Mouse (Mus musculus) limb, embryonic 13.5 days (tissue): ENCODE results near the gene Dhrs7b. TPM values are rescaled to one million over a fixed set of nuclear protein-coding genes. Genes with fewer than 3 reads are reported as not detected.
A peak's percentile ranks its signal among the peaks of the same experiment; 100 is the strongest.
"Not testable (repeated sequence)": the region's sequence is repeated elsewhere in the genome, so short reads cannot be mapped to it uniquely, and the experiment has no call there.

Source experiments
- ATAC-seq: fragments of 200-750 bp; cut with Nextera tagmentation; 2 replicates; pipeline ENCODE4 v1.8.0; 2017; ENCODE audit warnings: low read depth, moderate number of reproducible peaks, moderate TSS enrichment; ENCODE audit not compliant: low FRiP score
- H3K27ac ChIP-seq: fragments of 300-500 bp; sonication (generic); 2 replicates; pipeline ENCODE4 v1.5.1; 2015; ENCODE audit warnings: inconsistent platforms, mild to moderate bottlenecking, moderate library complexity
- H3K27me3 ChIP-seq: fragments of 300-500 bp; sonication (generic); 2 replicates; pipeline ENCODE4 v1.6.1; 2015; ENCODE audit warnings: mild to moderate bottlenecking, inconsistent platforms
- H3K36me3 ChIP-seq: fragments of 300-500 bp; sonication (generic); 2 replicates; pipeline ENCODE4 v1.6.1; 2015; ENCODE audit warnings: inconsistent platforms, mild to moderate bottlenecking, moderate library complexity
- H3K4me1 ChIP-seq: fragments of 300-500 bp; sonication (generic); 2 replicates; pipeline ENCODE4 v1.6.1; 2015; ENCODE audit warnings: inconsistent platforms
- H3K4me2 ChIP-seq: fragments of 300-500 bp; sonication (generic); replicated peaks from 2 replicates; pipeline ENCODE4 v1.6.1; 2015; ENCODE audit warnings: inconsistent platforms, mild to moderate bottlenecking, moderate library complexity
- H3K4me3 ChIP-seq: fragments of 300-500 bp; sonication (generic); 2 replicates; pipeline ENCODE4 v1.5.1; 2015; ENCODE audit warnings: moderate library complexity, mild to moderate bottlenecking, inconsistent platforms
- H3K9ac ChIP-seq: fragments of 300-500 bp; sonication (generic); 2 replicates; pipeline ENCODE4 v1.6.1; 2015; ENCODE audit warnings: mild to moderate bottlenecking, inconsistent platforms
- H3K9me3 ChIP-seq: fragments of 300-500 bp; sonication (generic); 2 replicates; pipeline ENCODE4 v1.6.1; 2016; ENCODE audit warnings: inconsistent platforms
- WGBS: fragments of 180-500 bp; shearing (Covaris S2); methylation state at CpG from one replicate; pipeline ENCODE4 v1.1.7; 2015; 5-methylcytosine and 5-hydroxymethylcytosine counted together
- polyA plus RNA-seq: library from polyadenylated mRNA; unstranded; fragments of >200 nt; fragmentation: Nextera tagmentation; extraction: Ambion mirVana; gene quantifications from 2 replicates; pipeline ENCODE4 v1.2.1, GENCODE M21; 2015

The Dhrs7b gene
- polyA plus RNA-seq, 1 experiment from 2014 or later: 34.8 TPM

DNA sequence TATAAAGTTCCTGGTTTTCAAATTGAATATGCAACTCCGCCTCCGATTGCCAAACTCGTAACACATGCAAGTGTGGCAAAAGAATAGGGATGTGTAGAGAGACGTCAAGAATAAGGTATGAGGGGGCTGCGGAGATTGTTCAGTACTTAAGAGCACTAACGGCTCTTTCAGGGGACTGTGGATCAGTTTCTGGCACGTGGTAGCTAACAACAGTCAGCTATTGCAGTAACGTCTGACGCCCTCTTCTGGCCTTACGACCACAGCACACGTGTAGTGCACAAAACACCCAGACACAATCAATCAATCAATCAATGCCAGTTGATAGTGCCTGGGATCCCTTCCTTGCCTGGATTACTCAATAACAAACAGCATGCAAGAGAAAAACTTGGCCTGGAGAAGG is 49.0 kb downstream of the Dhrs7b start:
- Histone ChIP-seq H3K27me3 (no peaks in the 10 kb centered on the region), H3K9ac (peak overlapping the region; percentile 93), H3K9me3 (no peaks in the 10 kb centered on the region), H3K27ac (peak overlapping the region; percentile 95), H3K4me2 (peak overlapping the region; percentile 74), H3K4me3 (peak overlapping the region; percentile 97), H3K4me1 (peaks cover 42% of the 10 kb centered on the region), H3K36me3 (peaks cover 9% of the 10 kb centered on the region)
- WGBS: under 1% methylated on average over 11 of the region's 11 CpGs
- ATAC-seq: no peak

DNA sequence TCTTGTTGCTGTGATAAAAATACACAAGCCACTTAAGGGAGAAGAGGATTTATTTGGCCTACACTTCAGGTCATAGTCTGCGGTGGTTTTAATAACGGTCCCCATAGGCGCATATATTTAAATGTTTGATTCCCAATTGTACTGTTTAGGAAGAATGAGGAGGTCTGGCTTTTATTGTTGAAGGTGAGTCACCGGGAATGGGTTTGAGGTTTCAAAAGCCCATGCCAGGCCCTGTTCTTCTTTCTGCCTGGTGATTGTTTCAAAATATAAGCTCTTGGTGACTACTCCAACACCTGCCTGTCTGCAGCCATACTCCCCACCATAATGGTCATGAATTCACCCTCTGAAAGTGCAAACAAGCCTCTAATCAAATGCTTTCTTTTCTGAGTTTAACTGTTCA is 50.1 kb downstream of the Dhrs7b start:
- Histone ChIP-seq H3K27me3 (no peaks in the 10 kb centered on the region), H3K4me3 (no peak overlapping the region), H3K4me2 (no peak overlapping the region), H3K36me3 (peaks cover 1% of the 10 kb centered on the region; the same call in 1 of the 2 replicates), H3K27ac (no peak overlapping the region), H3K4me1 (peaks cover 31% of the 10 kb centered on the region), H3K9ac (no peak overlapping the region), H3K9me3 (no peaks in the 10 kb centered on the region)
- ATAC-seq: no peak
- WGBS: 86% methylated on average over 4 of the region's 4 CpGs

DNA sequence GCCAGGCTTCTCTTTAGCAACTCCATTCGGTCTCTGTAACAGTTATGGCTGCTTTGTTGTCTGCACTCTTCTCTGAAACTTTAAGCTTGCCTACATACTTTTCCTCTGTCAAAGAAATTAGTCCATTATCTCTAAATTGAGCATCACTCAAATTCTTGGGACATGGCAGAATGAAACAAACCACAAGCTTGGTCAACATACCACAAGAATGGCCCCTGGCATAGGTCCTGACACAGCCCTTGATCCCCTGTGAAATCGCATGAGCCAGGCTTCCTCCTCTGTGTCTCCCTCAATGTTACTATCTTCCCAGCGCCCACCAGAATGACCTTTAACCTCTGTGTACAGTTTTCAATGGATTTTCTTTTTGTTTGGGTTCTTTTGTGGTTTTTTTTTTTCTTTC is 52.0 kb downstream of the Dhrs7b start:
- Histone ChIP-seq H3K9ac (no peak overlapping the region), H3K4me1 (peaks cover 13% of the 10 kb centered on the region), H3K4me3 (no peak overlapping the region), H3K9me3 (no peaks in the 10 kb centered on the region), H3K36me3 (no peaks in the 10 kb centered on the region), H3K27ac (no peak overlapping the region), H3K27me3 (no peaks in the 10 kb centered on the region), H3K4me2 (no peak overlapping the region)
- no peak for ATAC-seq
- 75% methylated on average over 3 of the region's 3 CpGs for WGBS

DNA sequence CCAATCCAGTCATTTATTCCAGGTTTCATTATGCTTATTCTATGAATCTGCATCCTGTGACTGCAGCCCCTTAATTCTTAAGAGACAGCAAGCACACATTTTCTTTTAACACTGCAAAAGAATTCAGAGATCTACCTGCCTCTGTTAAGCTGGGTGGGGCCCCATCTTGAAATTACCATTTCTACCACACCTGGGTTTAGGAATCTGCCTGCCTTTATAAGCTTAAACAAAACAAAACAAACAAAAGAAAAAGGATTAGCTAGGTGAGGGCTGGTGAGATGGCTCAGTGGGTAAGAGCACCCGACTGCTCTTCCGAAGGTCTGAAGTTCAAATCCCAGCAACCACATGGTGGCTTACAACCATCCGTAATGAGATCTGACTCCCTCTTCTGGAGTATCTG is 56.6 kb downstream of the Dhrs7b start:
- not testable (repeated sequence) for H3K4me1 ChIP-seq, H3K9me3 ChIP-seq, ATAC-seq, H3K9ac ChIP-seq, H3K27ac ChIP-seq, H3K4me3 ChIP-seq, H3K36me3 ChIP-seq, H3K27me3 ChIP-seq, H3K4me2 ChIP-seq
- WGBS: 82% methylated on average over 3 of the region's 3 CpGs

DNA sequence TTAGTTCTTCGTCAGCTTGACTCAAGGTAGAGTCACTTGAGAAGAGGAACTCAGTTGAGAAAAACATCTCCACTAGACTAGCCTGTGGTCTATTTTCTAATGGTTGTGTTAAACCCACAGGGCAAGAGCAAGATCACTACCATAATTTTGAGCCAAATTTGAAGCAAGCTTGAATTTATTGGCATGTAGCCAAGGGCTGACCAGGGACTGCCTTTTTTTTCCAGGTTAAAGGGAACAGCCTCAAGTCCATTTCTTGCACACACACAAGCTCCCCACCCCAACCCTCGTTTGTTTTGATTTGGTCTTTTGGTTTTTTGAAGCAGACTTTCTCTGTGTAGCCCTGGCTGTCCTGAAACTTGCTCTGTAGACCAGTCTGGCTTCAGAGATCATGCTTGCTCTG is 59.4 kb downstream of the Dhrs7b start:
- Histone ChIP-seq H3K9me3 (no peaks in the 10 kb centered on the region), H3K36me3 (no peaks in the 10 kb centered on the region), H3K4me2 (no peak overlapping the region), H3K27ac (no peak overlapping the region), H3K4me3 (no peak overlapping the region), H3K9ac (no peak overlapping the region), H3K4me1 (no peaks in the 10 kb centered on the region), H3K27me3 (no peaks in the 10 kb centered on the region)
- ATAC-seq: no peak
- 58% methylated on average over 2 of the region's 2 CpGs for WGBS

DNA sequence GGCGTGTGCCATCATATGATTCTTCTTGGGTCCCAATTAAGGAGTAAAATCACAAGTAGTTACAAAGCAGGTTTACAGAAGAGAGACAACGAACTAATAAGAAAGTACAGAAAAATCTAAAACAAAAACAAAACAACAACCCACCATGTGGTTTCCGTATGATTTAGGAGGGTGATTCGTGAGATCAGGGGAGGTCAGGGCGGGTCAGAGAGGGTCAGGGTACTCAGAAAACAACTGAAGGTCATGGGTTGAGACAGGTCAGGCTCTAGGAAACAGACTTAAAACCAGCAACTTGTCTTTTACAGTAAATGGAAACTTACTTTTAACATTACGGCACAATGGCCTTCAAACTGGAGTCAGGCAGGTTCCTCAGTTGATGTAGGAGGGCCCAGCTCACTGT is 59.9 kb downstream of the Dhrs7b start:
- Histone ChIP-seq H3K4me2 (no peak overlapping the region), H3K9me3 (no peaks in the 10 kb centered on the region), H3K4me1 (no peaks in the 10 kb centered on the region), H3K27ac (no peak overlapping the region), H3K9ac (no peak overlapping the region), H3K4me3 (no peak overlapping the region), H3K36me3 (no peaks in the 10 kb centered on the region), H3K27me3 (no peaks in the 10 kb centered on the region)
- WGBS: 48% methylated on average over 6 of the region's 6 CpGs
- ATAC-seq: no peak

DNA sequence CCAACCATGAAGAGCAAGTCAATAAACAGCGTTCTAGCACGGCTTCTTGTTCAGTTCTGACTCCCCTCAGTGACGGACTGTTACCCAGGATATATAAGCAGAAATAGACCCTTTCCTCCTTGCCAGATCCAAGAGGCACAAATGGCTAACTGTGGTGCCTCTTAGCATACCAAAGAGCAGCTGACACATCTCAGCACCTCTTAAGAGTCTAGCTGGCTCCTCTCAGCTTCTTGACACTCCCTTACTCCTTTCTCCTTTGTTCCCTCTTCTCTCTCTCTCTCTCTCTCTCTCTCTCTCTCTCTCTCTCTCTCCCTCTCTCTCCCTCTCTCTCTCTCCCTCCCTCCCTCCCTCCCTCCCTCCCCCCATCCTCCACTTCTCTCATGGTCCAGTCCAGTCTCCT is 60.3 kb downstream of the Dhrs7b start:
- H3K27ac ChIP-seq: no peak overlapping the region
- WGBS: 55% methylated on average over 3 of the region's 3 CpGs

DNA sequence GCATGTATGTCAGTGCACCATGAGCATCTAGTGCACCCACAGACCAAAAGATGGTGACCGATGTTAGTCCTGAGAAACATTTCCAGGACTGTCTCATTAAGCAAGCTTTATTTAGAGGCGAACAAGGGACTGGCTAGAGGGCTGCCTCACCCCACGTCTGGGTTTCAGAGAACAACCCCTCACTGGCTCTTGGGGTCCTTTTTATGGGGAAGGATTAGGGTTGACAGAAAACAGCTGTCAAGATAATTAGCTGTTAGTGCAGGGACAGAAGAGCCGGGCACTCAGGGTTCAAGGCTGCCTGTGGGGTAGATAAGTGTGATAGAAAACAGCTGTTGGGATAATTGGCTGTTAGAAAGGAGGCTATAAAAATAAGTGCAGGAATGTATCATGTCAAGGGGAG is 65.5 kb downstream of the Dhrs7b start:
- no peak overlapping the region for H3K27ac ChIP-seq

More for the DNA sequence above, 60.3 kb downstream of the Dhrs7b start:
- Histone ChIP-seq H3K4me1 (peaks cover 3% of the 10 kb centered on the region), H3K27me3 (no peaks in the 10 kb centered on the region), H3K4me2 (no peak overlapping the region), H3K9ac (no peak overlapping the region), H3K36me3 (no peaks in the 10 kb centered on the region), H3K4me3 (no peak overlapping the region), H3K9me3 (no peaks in the 10 kb centered on the region)
- ATAC-seq: no peak

DNA sequence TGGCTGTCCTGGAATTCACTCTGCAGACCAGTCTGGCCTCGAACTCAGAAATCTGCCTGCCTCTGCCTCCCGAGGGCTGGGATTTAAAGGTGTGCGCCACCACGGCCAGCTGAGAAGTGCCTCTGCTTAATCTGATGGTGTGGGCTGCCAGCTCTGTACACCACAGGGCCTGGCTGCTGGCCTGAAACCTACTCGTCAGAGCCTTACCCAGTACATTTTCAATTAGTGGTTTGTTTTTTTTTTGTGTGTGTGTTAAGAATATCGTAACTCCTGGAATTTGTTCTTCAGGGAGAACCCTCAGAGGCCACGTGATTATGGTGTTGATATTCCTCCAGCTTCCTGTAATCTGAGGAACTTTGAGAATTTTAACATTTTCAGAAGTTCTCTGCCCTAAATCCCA is 71.6 kb downstream of the Dhrs7b start:
- H3K27ac ChIP-seq: no peak overlapping the region
- peaks cover 17% of the 10 kb centered on the region; the same call in 1 of the 2 replicates for H3K27me3 ChIP-seq
- no peak overlapping the region for H3K4me2 ChIP-seq
- 60% methylated on average over 7 of the region's 7 CpGs for WGBS
- ATAC-seq: no peak
- H3K4me3 ChIP-seq: no peak overlapping the region
- no peaks in the 10 kb centered on the region for H3K9me3 ChIP-seq
- peaks cover 36% of the 10 kb centered on the region for H3K36me3 ChIP-seq
- no peak overlapping the region for H3K9ac ChIP-seq
- peaks cover 11% of the 10 kb centered on the region for H3K4me1 ChIP-seq

More for the DNA sequence above, 65.5 kb downstream of the Dhrs7b start:
- no peaks in the 10 kb centered on the region for H3K36me3 ChIP-seq
- H3K4me1 ChIP-seq: peaks cover 17% of the 10 kb centered on the region
- H3K9me3 ChIP-seq: no peaks in the 10 kb centered on the region
- WGBS: 3% methylated on average over 4 of the region's 4 CpGs
- no peak overlapping the region for H3K4me2 ChIP-seq
- H3K4me3 ChIP-seq: no peak overlapping the region
- H3K9ac ChIP-seq: no peak overlapping the region
- ATAC-seq: peak; percentile 61; the same call in 1 of the 2 replicates
- H3K27me3 ChIP-seq: peaks cover 17% of the 10 kb centered on the region; the same call in 1 of the 2 replicates

DNA sequence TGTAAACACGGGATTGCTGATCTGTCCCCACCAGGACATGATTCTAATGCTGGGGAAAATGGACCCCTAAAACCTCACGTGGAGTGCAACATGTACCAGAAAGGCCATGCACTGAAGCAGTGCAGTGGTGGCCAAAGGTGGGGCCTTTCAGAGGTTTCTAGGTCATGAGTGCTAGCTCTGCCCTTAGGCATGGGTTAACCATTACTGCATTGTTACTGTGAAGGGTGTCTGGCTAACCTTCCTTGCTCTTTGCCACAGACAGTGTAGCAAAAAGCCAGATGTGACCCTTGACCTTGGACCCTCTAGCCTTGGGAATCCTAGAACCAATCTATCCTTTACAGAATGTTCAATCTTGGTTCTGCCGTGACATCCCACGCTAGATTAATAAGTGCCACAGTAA is 72.1 kb downstream of the Dhrs7b start:
- 29% methylated on average over 4 of the region's 4 CpGs for WGBS
- peaks cover 36% of the 10 kb centered on the region for H3K36me3 ChIP-seq
- no peaks in the 10 kb centered on the region for H3K9me3 ChIP-seq
- no peak overlapping the region; the same call in 1 of the 2 replicates for H3K27ac ChIP-seq
- no peak overlapping the region for H3K4me3 ChIP-seq
- peaks cover 17% of the 10 kb centered on the region; the same call in 1 of the 2 replicates for H3K27me3 ChIP-seq
- H3K4me2 ChIP-seq: no peak overlapping the region
- ATAC-seq: no peak
- peaks cover 9% of the 10 kb centered on the region for H3K4me1 ChIP-seq
- H3K9ac ChIP-seq: no peak overlapping the region

DNA sequence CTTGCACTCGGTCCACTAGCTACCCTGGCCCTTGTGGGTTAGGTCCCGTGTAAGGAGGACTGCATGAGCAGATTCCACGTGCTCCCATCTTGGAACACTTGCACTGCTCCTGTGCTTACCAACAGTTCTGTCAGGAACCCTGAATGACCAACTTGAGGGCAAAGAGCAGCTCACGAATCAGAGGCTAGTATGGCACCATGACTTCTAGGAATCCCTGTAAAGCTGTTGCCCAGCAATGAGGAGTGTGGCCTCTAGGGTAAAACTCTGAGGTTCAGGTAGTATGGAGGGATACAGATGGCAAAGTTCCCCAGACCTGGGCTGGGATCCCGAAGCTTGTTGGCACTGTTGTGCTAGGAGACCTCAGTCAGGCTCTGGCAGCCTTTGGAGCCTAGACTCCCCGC is 73.2 kb downstream of the Dhrs7b start:
- H3K27me3 ChIP-seq: peaks cover 14% of the 10 kb centered on the region; the same call in 1 of the 2 replicates
- H3K9ac ChIP-seq: no peak overlapping the region
- no peaks in the 10 kb centered on the region for H3K9me3 ChIP-seq
- no peak overlapping the region for H3K27ac ChIP-seq
- ATAC-seq: no peak
- H3K4me2 ChIP-seq: no peak overlapping the region
- H3K36me3 ChIP-seq: peaks cover 36% of the 10 kb centered on the region
- H3K4me1 ChIP-seq: peaks cover 9% of the 10 kb centered on the region
- 85% methylated on average over 6 of the region's 6 CpGs for WGBS
- H3K4me3 ChIP-seq: no peak overlapping the region

DNA sequence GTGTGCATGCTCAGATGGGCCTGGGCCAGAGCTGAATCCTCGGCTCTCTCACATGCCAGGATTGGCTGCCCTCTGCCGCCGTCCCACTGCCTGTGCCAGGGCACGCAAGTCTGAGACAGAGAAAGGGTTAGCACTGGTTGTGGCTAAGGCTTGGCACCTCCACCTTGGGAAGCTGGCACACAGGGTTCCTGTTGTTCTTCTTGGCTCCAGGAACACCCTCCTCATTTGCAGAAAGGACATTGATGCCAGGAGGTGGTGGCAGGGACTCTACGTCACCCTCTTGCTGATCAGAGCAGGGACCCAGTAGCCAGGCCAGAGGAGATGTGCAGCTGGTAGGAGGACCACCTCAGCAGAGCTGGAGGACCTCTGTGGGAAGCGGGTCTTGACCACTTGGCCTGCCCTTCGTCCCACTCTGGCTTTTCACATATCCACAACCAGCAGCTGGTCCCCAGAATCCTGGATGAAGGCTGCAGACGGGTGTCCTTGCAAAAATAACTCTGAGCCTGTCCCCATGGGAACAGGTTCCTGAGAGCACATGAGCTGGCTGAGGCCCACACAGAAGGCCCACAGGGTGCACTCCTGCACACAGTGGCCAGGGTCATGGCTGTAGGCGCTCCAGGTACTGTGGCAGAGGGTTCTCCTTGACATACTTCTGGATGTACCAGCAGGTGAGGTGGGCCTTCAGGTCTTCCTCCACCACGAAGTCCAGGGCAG is 75.1 kb downstream of the Dhrs7b start:
- no peak for ATAC-seq
- Histone ChIP-seq H3K9me3 (no peaks in the 10 kb centered on the region), H3K27me3 (peaks cover 4% of the 10 kb centered on the region; the same call in 1 of the 2 replicates), H3K9ac (no peak overlapping the region), H3K4me1 (peaks cover 9% of the 10 kb centered on the region), H3K36me3 (peaks cover 36% of the 10 kb centered on the region), H3K4me2 (no peak overlapping the region), H3K4me3 (no peak overlapping the region), H3K27ac (no peak overlapping the region)
- 92% methylated on average over 10 of the region's 10 CpGs for WGBS

DNA sequence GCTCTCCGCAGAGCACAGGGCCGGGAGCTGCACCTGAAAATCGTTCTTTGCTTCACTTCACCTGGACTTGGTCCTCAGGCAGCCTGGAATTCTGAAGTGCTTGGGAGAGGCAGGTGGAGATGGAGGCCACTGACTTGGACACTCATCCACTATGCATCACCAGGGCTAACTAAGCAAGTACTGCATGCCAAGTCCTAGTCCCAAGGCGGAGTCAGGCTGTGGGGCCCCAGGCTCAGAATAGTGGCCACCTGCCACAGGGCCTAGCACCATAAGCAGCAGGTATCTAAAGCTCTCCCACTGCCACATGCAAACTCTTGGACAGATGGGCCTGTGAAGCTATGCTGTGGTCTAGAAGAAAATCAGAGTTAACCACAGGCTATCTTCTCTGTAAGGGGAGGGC is 76.0 kb downstream of the Dhrs7b start:
- H3K27ac ChIP-seq: no peak overlapping the region
- H3K4me3 ChIP-seq: no peak overlapping the region
- H3K36me3 ChIP-seq: peaks cover 36% of the 10 kb centered on the region
- H3K4me2 ChIP-seq: no peak overlapping the region
- ATAC-seq: no peak
- H3K4me1 ChIP-seq: peaks cover 11% of the 10 kb centered on the region
- no peaks in the 10 kb centered on the region for H3K9me3 ChIP-seq
- H3K27me3 ChIP-seq: no peaks in the 10 kb centered on the region
- no peak overlapping the region for H3K9ac ChIP-seq
- WGBS: 88% methylated on average over 4 of the region's 4 CpGs
